Mouse (Mus musculus) B cell, adult 67 days (primary cell): ENCODE data around the gene Pomgnt2. TPM values are rescaled to one million over a fixed set of nuclear protein-coding genes. Genes with fewer than 3 reads are reported as not detected.

Source experiments
- total RNA-seq, 2 experiments: library from RNA; stranded (reverse); gene quantifications; 4 replicates each; pipeline ENCODE4 v1.2.4; 2023

Gene Pomgnt2
- total RNA-seq, result not detected

DNA sequence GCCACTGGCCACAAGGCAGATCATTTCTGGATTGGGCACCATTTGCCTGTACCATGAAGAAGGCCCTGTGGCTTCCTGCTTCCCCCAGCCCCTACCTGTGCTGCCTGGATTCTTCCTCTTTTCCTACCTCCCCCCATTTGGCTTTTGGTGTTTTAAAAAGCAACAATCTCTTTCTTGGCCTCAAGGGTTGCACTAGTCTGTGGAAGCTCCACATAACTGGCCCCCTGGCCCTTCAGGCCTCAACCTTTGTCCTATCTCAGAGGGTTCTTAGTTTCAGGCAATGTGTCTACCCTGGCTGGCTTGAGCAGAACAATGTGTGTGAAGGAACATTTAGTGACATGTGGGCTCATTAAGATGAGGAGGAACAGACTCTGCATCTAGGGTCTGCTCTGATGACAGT is at the start of gene Pomgnt2:
Pomgnt2 (minus strand) TSS at position 101 of the 400 bp plus-strand sequence.

DNA sequence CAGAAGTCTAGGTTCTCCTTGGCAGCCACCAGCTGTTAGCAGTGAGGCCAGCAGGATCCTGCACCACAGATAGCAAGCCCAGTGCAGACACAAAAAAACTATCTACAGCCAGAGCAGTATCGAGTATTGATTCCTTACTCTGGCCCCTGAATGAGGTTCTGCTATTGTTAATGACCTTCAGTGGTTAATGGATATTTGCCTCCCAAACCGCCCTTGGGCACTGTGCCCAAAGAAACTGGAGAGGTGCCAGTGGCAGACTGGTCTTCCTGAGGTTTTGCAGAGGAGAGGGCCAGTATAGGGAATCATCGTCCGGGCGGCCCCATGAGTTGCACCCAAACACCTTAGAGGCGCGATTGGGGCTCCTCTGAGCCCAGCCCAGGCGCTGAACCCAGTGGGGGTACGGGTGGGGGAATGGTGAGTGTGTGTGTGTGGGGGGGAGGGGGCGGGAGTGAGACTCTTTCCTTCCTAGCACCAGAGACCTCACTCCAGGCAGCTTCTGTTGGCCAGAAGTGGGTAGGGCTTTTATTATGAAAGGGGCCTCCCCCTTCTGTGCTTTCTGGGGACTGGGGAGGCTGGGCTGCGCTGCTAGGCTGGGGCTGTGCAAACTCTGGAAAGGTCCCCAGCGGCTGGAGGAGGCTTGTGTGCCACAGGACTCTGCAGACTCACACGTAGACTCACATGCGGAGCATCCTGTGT is 46.3 kb downstream of the Pomgnt2 start, which contains the start of gene Fam198a:
Fam198a (plus strand) TSS at position 571 of the 696 bp plus-strand sequence.

Other genes starting within 250 kb of the Pomgnt2 start
- under 1 TPM in 1 of 2 experiments, not detected in 1; 0.86 TPM for gene Zfp651, start 237.8 kb downstream of the Pomgnt2 start, total RNA-seq
- gene Klhl40, start 219.5 kb downstream of the Pomgnt2 start, total RNA-seq, result not detected
- gene Hhatl, start 204.6 kb downstream of the Pomgnt2 start, total RNA-seq, result not detected
- gene Ccdc13, start 157.6 kb downstream of the Pomgnt2 start, total RNA-seq, result not detected
- 10 to 100 TPM; 31.2 to 36.9 TPM for gene Higd1a, start 138.7 kb downstream of the Pomgnt2 start, total RNA-seq
- gene Ackr2, start 98.8 kb downstream of the Pomgnt2 start, total RNA-seq, result 10 to 100 TPM; 22.2 to 23.1 TPM
- not detected for gene Cyp8b1, start 80.8 kb downstream of the Pomgnt2 start, total RNA-seq
- gene Fam198a, start 46.1 kb downstream of the Pomgnt2 start, total RNA-seq, result 1 to 10 TPM in 1 of 2 experiments, under 1 TPM in 1; 0.93 to 1.3 TPM
- gene Snrk, start 120.2 kb upstream of the Pomgnt2 start, total RNA-seq, result 10 to 100 TPM; 67.1 to 71.6 TPM